Mouse (Mus musculus) mouse embryonic stem cell (cell line): ENCODE results near the gene Sirt4.
"Not testable (repeated sequence)": the region's sequence is repeated elsewhere in the genome, so short reads cannot be mapped to it uniquely, and the experiment has no call there.

Experiments used
- in situ Hi-C, 2 experiments: fragments of 300-500 bp; cut with MboI; formaldehyde crosslinking; loops; 1 replicate in 1 of 2; 3 replicates in 1 of 2; pipeline ENCODE4 v1.14.3; 2019 to 2020; ENCODE audit warnings: low sequenced_read_pairs in 2 of 2, low pct_unique_long_range_greater_than_20kb in 1 of 2, mixed read lengths in 1 of 2; ENCODE audit not compliant: unreplicated experiment in 1 of 2

Gene Sirt4

DNA sequence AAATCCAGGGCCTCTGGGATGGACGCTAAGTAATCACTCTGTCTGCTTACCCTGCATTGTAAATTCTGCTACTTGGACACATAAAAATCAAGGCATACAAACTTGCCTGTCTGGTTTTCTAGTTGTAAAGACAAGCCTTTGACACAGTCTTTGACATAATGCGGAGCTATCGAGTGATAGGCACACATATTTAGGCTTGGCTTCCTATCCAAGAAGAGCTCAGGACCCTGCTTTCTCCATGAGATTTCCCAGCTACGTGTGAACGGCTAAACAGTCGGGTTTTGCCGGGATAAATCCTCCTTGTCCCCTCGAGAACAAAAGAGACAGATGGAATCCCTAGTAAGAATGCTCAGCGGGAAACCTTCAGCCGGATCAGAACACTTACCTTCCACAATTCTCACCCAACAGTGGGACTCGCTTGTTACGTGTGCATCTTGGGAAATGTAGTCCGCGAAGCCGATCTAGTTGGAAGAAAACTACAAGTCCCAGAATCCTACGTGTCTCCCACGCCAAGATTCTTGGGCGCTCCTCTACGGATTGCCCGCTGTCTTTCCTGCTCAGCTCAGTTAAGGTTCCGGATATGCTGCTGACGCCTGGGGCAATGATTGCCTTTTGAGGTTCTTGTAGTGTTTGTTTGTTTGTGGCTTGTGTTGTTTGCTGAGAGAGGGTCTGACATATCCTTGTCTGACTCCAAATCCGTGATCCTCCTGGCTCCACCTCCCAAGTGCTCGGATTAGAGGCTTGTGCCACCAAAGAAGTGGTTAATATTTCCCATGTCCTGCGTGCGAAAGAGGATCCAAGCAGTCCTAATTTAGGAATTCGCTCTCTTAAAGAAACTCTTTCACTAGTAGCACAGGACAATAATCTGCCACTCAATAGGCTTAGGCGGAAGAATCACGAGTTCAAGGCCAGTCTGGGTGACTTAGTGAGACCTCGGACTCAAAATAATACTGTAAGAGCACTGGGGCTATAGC lies at the start of gene Sirt4:
Gene Sirt4, minus strand, starts transcription at position 779 of the 974 bp plus-strand sequence.
- in situ Hi-C loops: no loop called here

DNA sequence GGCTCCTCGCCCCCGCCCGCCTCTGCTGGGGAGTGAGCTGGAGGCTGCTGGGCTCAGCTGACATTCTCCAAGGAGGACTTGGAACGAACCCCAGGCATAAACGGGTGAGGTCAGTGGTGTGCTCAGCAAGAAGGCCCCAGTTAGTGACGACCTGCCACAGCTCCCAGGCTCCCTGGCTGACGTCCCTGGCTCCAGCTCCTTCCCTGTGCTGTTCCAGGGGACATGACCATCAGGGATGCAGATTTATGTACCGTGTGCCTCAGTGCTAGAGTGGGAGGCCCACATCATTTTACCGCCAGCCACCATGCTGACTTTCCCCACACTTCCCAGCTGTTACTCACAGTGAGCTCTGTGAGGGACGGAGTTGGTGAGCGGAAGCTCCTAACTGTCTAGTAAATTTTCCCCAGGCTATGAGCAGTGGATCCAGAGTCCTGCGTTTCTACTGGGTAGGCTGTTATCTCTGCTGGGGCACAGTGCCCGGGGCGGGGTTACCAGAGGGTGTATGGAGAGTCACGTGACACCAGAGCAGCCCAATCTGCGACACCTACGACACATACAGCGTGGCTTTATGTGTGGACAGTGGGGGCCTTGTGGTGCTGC lies 47.2 kb upstream of the Sirt4 start:
- in situ Hi-C loops: no loop called here

DNA sequence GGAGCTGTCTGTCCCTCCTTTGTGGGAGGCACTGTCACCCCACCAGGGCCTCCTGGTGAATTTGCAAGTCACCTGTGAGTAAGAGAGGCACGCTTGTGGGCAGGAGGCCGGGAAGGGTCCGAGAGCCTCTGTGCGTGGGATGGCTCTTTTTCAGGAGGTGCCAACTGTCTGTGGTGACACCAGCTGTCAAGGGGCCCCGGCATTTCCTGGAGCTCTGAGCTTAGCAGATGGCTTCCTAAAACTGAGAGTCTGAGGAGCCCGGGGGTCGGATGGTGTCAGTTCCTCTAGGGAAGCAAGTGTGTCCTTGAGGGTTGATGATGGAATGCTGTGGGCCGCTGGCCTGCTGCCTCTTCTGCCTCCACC lies 45.9 kb upstream of the Sirt4 start:
- in situ Hi-C loops: no loop called here

DNA sequence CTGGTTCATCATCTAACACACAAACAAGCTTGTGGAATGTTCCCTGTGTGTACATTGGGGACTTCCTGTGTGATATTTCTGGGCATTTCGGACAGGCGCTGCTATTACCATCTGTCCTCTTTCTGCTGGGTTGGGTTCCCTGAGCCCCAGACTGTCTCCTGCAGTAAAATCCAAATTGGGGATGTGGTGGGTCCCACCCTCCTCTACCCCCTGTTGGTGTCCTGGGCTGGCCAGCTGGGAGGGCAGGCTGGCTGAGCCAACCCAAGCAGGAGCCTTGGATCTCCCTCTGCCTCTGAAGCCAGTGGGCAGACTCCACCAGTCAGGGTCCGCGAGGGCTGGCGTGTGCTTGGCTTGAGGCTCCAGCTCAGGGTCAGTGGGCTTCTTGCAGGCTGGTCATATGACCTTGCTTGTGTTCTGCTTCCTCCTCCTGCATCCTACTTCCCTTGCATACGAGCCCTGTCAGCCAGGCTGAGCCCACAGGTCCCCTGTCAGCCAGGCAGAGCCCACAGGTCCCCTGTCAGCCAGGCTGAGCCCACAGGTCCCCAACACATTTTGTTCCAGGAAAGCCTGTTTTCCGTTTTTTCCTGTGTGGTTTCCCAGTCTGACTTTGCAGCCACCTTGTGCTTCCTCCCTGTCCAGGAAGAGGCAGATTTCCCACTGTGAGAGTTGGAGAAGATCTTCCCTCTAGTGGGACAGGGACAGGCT lies 45.4 kb upstream of the Sirt4 start:
- in situ Hi-C loops: no loop called here

DNA sequence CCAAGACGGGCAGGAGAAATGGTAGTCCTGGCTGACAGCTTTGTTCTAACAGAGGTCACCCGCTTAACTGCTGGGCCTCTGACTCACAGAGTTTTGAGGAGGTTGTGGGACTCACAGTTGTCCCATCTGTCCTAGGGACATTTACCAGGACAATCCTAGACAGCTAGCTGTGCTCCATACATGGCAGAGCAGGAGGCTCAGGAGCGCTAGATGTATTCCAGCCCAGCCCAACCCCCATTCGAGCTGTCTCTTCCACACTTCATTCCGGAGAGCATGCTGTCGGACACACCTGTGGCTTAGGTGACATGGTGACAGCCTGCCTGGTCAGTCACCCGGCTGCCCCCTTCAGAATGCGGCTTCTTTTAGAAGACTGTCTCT lies 44.8 kb upstream of the Sirt4 start:
- in situ Hi-C loops: no loop called here

DNA sequence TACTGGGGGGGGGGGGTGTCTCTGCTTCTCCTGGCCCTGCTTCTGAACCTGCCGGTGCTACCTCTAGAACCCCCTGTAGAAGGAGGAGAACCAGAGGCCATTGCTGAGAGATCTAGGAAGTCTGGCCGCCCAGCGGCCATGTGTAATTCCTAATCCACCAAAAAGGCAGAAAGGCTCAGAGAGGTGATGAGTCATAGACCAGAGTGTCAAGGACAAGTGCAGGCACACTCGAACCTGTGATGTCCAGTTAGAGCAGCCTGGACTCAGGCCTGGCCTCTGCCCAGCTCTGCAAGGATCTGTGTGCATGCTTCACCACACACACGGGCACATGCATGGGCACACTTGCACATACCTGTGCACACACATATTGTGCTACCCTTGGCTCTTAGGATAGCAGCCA lies 43.6 kb upstream of the Sirt4 start:
- in situ Hi-C loops: no loop called here

DNA sequence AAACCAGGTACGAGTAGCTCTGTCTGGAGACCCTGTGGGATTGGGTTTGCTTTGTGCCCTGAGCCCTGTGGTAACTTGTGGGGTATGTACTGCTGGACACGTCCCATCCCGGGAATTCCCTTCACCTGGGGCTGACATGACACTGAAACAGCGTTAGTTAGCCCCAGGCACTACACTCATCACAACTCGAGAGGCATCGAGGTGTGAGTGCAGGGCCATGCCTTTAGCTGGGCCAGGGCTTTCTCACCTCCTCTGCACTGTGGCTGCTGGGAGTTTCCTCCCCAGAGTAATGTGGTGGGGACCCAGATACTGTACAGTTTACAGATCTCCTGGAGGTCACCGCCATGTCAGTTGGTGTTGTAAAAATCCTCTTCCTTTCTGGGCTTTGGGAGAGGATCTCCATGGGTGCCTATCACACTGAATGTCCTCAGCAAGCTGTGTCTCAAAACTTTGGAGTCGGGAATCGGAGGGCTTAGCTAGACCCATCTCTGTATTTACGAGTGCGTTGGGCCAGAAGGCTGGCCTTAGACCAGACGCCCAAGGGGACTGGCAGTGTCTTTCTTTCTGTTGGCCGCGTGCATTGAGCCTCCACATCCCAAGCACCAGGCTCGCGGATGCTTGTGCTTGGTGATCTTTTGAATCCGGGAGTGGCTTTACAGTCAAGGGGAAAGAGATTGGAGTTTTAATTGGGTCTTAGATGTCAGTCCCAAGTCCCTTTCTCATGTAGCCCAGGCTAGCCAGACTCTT lies 42.1 kb upstream of the Sirt4 start:
- in situ Hi-C loops: no loop called here

DNA sequence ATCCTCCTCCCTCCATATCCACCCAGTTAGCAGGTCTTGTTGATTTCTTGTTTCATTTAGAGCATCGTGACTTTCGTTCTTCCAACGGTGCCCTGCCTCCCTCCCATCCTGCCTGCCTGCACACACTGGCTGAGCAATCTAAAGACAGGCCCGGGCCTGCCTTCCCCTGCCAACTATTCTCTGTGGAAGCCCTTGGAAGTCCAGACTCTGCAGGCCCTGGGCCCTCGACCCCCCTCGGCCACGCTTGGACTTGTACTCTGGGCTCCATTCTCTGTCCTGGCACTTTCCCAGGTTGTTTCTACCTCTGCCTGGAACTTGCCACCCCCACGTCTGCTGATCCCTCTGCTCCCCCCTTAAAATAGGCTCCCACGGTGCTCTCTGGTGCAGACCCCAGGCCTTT lies 41.4 kb upstream of the Sirt4 start:
- in situ Hi-C loops: no loop called here

DNA sequence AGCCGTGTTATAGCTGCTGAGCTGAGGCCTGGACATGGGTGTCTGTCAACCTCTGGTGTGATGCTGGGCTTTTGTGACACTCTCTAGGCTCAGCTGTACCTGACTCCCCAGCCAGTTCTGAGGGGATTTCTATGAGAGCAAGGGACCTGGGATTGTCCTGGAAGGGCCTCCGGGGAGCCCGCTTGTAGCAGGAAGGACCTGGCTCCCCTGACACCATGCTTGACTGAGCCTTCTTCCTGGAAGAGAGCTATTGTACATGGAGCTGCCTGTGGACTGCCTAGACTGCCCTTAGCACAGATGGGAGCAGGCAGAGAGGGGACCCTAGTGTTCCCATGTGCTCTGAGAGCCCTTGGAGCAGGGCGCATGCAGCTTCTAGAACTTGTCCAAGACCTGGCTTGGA lies 40.9 kb upstream of the Sirt4 start:
- in situ Hi-C loops: no loop called here

DNA sequence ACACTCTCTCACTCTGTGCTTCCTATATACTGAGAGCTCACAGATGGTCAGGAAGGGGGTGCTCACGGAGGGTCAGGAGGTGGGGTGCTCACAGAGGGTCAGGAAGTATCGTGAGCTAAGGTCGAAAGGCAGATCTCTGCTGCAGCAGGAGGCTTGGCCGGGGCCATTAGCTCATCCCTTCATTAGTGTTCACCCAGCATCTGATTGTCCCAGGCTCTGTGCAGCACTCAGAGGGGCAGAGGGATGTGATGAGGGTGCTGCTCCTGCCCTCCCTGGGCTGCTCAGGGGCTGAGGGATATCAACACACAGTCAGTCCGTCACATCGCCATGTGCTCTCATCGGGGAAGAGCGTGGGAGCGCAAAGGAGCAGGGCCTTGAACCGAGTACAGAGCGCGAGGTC lies 39.9 kb upstream of the Sirt4 start:
- in situ Hi-C loops: no loop called here

DNA sequence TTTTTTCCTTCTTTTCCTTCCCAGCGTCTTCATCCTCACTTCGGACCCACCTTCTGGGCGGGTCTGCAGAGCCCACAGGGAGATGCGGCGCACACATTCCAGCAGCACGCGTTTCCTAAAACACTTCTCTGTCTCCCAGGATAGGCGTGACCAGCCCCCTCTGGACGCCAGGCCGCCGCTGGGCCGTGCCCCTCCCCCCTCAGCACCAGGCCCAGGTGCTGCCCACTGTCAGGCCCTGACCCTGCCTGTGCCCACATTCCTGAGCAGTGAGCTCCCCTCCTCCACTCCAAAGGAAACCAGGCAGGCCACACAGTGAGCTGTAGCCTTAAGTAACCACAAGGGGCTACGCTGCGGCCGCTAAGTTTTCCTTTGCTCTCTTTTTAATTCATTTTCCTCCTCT lies 39.4 kb upstream of the Sirt4 start:
- in situ Hi-C loops: no loop called here

DNA sequence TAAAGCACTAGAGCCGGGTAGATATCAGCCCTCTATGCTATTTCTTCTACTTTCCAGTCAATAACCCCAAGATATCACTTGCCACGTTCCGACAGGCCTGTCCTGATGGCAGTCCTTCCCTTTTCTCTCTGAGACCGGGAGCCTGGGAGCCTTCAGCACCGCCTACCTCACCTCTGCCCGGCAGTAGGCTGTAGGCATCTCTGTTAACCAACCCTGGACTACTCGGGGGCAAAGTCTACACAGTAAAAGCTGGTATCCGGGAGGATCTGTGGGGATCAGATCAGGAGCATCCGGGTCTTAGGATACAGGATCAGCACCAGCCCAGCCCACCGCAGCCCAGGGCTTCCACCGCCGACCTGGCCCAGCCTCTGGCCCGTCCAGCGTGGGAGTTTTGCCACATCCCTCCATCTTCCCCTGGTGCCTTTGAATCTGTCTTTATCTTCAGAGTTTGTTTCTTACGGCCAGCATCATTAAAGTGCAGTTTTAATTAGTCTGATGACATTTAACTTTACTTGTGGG lies 38.5 kb upstream of the Sirt4 start:
- in situ Hi-C loops: no loop called here

DNA sequence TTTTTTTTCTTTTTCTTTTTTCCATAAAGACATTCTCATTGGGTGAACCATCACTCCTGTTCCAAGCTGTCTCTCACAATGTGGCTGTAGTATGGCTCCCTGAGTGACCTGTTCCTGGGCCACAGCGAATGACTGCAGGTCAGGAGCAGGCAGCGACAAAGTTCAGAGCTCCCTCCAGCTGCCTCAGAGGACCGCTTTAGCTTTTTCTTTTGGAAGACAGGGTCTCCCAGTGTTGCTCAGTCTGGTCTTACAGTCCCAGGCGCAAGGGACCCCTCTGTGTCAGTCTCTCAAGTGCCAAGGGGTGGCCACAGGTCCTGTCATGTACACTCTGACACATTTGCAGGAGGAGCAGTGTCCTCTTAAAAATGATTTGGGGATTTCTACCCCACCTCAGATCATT lies 38.0 kb upstream of the Sirt4 start:
- in situ Hi-C loops: no loop called here

DNA sequence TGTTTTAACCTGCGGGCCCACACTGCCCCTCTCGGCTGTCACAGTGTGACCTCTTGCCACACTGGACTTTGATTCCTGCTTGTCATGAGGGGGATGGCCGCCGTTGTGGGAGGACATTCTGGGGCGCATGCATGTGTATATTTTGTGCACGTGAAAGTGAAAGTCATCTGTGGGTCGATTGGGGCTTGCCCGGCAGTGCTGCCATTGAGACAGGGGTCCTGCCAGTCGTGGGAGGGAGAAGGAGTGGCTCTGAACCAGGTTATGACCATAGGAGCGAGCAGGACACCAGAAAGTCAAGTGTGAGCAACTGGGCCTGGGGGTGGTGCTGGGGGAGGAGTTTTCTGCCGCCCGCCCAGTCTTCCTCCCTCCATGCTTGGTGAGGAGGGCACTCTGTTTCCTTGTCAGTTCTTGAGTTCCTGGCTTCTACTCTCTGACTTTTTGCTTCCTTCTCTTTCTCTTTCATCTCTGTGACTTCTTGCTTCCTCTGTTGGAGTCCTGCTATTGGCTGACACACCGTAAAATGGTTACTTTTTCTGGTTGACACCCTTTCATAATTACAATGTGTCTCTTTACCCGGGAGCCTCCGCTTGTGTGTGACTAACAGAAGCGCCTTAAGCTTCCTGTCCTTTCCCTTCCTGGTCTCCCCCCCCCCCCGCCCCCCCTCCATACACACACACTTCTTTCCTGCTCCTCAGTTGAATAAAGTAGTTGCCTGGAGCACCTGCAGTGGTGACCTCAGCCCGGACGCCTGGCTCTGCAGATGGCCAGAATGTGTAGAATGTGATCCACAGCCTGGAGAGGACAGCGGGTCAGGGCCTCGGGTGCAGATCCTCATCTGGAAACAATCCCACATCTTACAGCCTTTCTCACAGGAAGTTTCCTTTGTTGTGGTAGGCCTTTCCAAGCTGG lies 37.3 kb upstream of the Sirt4 start:
- in situ Hi-C loops: no loop called here

DNA sequence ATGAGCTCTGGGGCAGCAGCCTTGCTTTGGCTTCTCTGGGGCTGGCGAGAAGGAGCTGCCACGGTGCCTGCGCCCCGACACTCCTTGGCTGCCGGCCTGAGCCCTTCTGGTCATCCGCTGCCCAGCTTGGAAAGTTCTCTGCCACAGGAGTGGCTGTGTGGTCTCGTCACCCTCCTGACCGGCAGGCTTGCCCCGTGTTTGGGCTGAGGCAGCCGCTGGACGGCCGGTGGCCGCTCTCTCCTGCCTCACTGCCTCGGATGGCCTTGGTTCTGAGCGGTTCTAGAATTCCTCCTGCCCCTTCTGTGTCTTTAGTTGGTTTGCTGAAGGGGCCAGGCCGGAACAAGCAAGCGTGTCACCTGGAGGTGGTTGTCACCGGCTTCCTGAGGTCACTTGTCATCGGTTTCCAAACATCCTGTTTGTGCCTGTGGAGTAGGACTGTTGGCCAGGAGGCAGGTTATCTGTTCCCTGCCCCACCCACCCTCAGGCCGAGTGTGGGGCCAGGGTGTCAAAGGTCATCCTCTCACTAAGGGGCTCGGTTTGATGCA lies 35.9 kb upstream of the Sirt4 start:
- in situ Hi-C loops: no loop called here

DNA sequence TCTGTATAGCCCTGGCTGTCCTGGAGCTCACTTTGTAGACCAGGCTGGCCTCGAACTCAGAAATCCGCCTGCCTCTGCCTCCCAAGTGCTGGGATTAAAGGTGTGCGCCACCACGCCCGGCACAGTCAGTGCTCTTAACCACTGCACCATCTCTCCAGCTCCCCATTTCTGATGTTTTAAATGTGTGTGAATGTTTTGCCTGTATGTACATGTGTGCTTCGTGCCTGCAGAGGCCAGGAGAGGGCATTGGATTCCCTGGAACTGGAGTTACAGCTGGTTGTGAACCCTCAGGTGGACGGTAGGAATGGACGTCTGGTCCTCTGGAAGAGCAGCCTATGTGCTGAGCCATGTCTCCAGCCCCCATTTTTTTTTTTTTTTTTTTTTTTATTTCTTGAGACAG lies 33.7 kb upstream of the Sirt4 start:
- in situ Hi-C loops: not testable (repeated sequence)

DNA sequence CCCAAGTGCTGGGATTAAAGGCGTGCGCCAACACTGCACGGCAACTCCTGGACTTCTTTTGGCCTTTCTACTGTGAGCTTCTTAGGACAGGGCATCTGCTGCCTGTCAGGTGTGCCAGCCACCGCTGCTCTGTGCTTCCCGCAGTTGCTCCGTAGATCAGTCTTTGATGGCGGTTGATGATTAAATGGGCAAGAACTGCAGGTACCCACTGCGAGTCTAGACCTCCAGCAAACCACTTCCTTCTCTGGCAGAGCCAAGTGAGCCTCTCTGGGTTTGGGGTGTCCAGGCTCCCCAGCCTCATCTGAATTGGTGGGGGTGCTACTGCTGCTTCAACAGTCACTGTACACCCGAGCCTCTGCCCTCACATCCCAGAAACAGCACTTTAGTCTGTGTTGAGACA lies 33.0 kb upstream of the Sirt4 start:
- in situ Hi-C loops: no loop called here

DNA sequence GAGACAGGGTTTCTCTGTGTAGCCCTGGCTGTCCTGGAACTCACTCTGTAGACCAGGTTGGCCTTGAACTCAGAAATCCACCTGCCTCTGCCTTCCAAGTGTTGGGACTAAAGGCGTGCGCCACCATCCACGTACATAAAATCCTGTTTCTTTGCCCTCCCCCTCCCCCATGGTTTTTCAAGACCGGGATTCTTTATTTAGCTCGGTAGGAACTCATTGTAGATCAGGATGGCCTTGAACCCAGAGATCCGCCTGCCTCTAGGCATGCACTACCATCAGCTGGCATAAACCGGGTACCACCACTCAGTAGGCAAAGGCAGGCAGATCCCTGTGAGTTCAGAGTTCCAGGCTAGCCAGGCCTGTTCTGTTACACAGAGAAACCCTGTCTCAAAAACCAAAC lies 32.4 kb upstream of the Sirt4 start:
- in situ Hi-C loops: no loop called here
